Mouse (Mus musculus): ENCODE data around the gene 1700013F07Rik. TPM values are rescaled to one million over a fixed set of nuclear protein-coding genes. Genes with fewer than 3 reads are reported as not detected.
A peak's percentile ranks its signal among the peaks of the same experiment; 100 is the strongest.
"Not testable (repeated sequence)": the region's sequence is repeated elsewhere in the genome, so short reads cannot be mapped to it uniquely, and the experiment has no call there.

The 1700013F07Rik gene
- polyA plus RNA-seq (2014; fragmentation: Nextera tagmentation; extraction: Ambion mirVana), result 0.28 and 0.68 TPM in 2 replicates

- Histone ChIP-seq H3K9me3 (ENCODE audit: low read depth, low read length) (no peaks in the 10 kb centered on the region), H3K9ac (no peak within 1 kb of the TSS), H3K27me3 (ENCODE audit: insufficient read depth, low read length) (peaks cover 6% of the 10 kb centered on the region), H3K4me3 (ENCODE audit: low read depth, low read length) (no peak within 1 kb of the TSS), H3K27ac (ENCODE audit: low read depth) (no peak within 1 kb of the TSS), H3K36me3 (ENCODE audit: insufficient read depth) (no peaks in the 10 kb centered on the region), H3K4me2 (no peak within 1 kb of the TSS), H3K4me1 (ENCODE audit: insufficient read depth) (0 out of 2 replicates have a peak, but pooled peaks cover 6% of the 10 kb centered on the region)
- DNase-seq (no peak), ATAC-seq (ENCODE audit: insufficient read depth) (no peak)
- 82% methylated on average over 6 of the region's 6 CpGs for WGBS
- no peak for TF ChIP-seq CTCF (IDR thresholded peaks at IDR 0.05; ENCODE audit: low read depth)
Measured at GRCm38 (mm10) chr3:108533951-108534350, at the start of gene 1700013F07Rik. 1700013F07Rik (plus strand) TSS chr3:108534150.

- TF ChIP-seq CTCF (IDR thresholded peaks at IDR 0.05; ENCODE audit: low read depth), result no peak
- Histone ChIP-seq H3K4me3 (ENCODE audit: low read depth, low read length) (no peak overlapping the region), H3K27ac (ENCODE audit: low read depth) (no peak overlapping the region), H3K27me3 (ENCODE audit: insufficient read depth, low read length) (no peaks in the 10 kb centered on the region), H3K4me2 (no peak overlapping the region), H3K4me1 (ENCODE audit: insufficient read depth) (no peaks in the 10 kb centered on the region), H3K9me3 (ENCODE audit: low read depth, low read length) (no peaks in the 10 kb centered on the region), H3K9ac (no peak overlapping the region), H3K36me3 (ENCODE audit: insufficient read depth) (no peaks in the 10 kb centered on the region)
- WGBS, result 80% methylated on average over 4 of the region's 4 CpGs
- DNase-seq (no peak), ATAC-seq (ENCODE audit: insufficient read depth) (no peak)
Measured at GRCm38 (mm10) chr3:108484749-108485148, 49.2 kb upstream of the 1700013F07Rik start.

GRCm38 (mm10) chr3:108489968-108490367 lies 44.0 kb upstream of the 1700013F07Rik start:
- no peak overlapping the region for H3K4me2 ChIP-seq
- H3K27me3 ChIP-seq (ENCODE audit: insufficient read depth, low read length), result no peaks in the 10 kb centered on the region
- TF ChIP-seq CTCF (IDR thresholded peaks at IDR 0.05; ENCODE audit: low read depth), result peak; percentile 49
- 42% methylated on average over 3 of the region's 3 CpGs for WGBS
- H3K9me3 ChIP-seq (ENCODE audit: low read depth, low read length), result no peaks in the 10 kb centered on the region
- H3K27ac ChIP-seq (ENCODE audit: low read depth), result no peak overlapping the region
- peak; percentile 46 for DNase-seq
- H3K4me3 ChIP-seq (ENCODE audit: low read depth, low read length), result no peak overlapping the region
- H3K36me3 ChIP-seq (ENCODE audit: insufficient read depth), result no peaks in the 10 kb centered on the region
- H3K9ac ChIP-seq, result no peak overlapping the region
- ATAC-seq (ENCODE audit: insufficient read depth), result no peak
- no peaks in the 10 kb centered on the region for H3K4me1 ChIP-seq (ENCODE audit: insufficient read depth)

- no peak overlapping the region for H3K9ac ChIP-seq
- no peaks in the 10 kb centered on the region for H3K36me3 ChIP-seq (ENCODE audit: insufficient read depth)
- TF ChIP-seq CTCF (IDR thresholded peaks at IDR 0.05; ENCODE audit: low read depth), result no peak
- 79% methylated on average over 9 of the region's 9 CpGs for WGBS
- no peak overlapping the region for H3K27ac ChIP-seq (ENCODE audit: low read depth)
- DNase-seq (no peak), ATAC-seq (ENCODE audit: insufficient read depth) (no peak)
- H3K4me1 ChIP-seq (ENCODE audit: insufficient read depth), result no peaks in the 10 kb centered on the region
- H3K4me3 ChIP-seq (ENCODE audit: low read depth, low read length), result no peak overlapping the region
- no peaks in the 10 kb centered on the region for H3K27me3 ChIP-seq (ENCODE audit: insufficient read depth, low read length)
- no peak overlapping the region for H3K4me2 ChIP-seq
- no peaks in the 10 kb centered on the region for H3K9me3 ChIP-seq (ENCODE audit: low read depth, low read length)
Measured at GRCm38 (mm10) chr3:108494861-108495474, 39.0 kb upstream of the 1700013F07Rik start.

GRCm38 (mm10) chr3:108495486-108495885 lies 38.5 kb upstream of the 1700013F07Rik start:
- no peaks in the 10 kb centered on the region for H3K36me3 ChIP-seq (ENCODE audit: insufficient read depth)
- no peaks in the 10 kb centered on the region for H3K27me3 ChIP-seq (ENCODE audit: insufficient read depth, low read length)
- no peak overlapping the region for H3K9ac ChIP-seq
- H3K4me3 ChIP-seq (ENCODE audit: low read depth, low read length), result no peak overlapping the region
- no peak for ATAC-seq (ENCODE audit: insufficient read depth)
- H3K9me3 ChIP-seq (ENCODE audit: low read depth, low read length), result no peaks in the 10 kb centered on the region
- 48% methylated on average over 4 of the region's 4 CpGs for WGBS
- no peaks in the 10 kb centered on the region for H3K4me1 ChIP-seq (ENCODE audit: insufficient read depth)
- no peak overlapping the region for H3K4me2 ChIP-seq
- H3K27ac ChIP-seq (ENCODE audit: low read depth), result no peak overlapping the region
- DNase-seq, result no peak
- no peak for TF ChIP-seq CTCF (IDR thresholded peaks at IDR 0.05; ENCODE audit: low read depth)

GRCm38 (mm10) chr3:108497602-108498001 lies 36.3 kb upstream of the 1700013F07Rik start:
- Histone ChIP-seq H3K4me1 (ENCODE audit: insufficient read depth) (no peaks in the 10 kb centered on the region), H3K9me3 (ENCODE audit: low read depth, low read length) (no peaks in the 10 kb centered on the region), H3K36me3 (ENCODE audit: insufficient read depth) (no peaks in the 10 kb centered on the region), H3K27ac (ENCODE audit: low read depth) (no peak overlapping the region), H3K4me2 (no peak overlapping the region), H3K4me3 (ENCODE audit: low read depth, low read length) (no peak overlapping the region), H3K9ac (no peak overlapping the region), H3K27me3 (ENCODE audit: insufficient read depth, low read length) (no peaks in the 10 kb centered on the region)
- DNase-seq (no peak), ATAC-seq (ENCODE audit: insufficient read depth) (no peak)
- WGBS, result 26% methylated on average over 9 of the region's 9 CpGs
- no peak for TF ChIP-seq CTCF (IDR thresholded peaks at IDR 0.05; ENCODE audit: low read depth)

- WGBS, result 63% methylated on average over 8 of the region's 8 CpGs
- Histone ChIP-seq H3K9me3 (ENCODE audit: low read depth, low read length) (no peaks in the 10 kb centered on the region), H3K4me2 (no peak overlapping the region), H3K4me1 (ENCODE audit: insufficient read depth) (no peaks in the 10 kb centered on the region), H3K27ac (ENCODE audit: low read depth) (no peak overlapping the region), H3K4me3 (ENCODE audit: low read depth, low read length) (no peak overlapping the region), H3K27me3 (ENCODE audit: insufficient read depth, low read length) (no peaks in the 10 kb centered on the region), H3K9ac (no peak overlapping the region), H3K36me3 (ENCODE audit: insufficient read depth) (no peaks in the 10 kb centered on the region)
- DNase-seq (no peak), ATAC-seq (ENCODE audit: insufficient read depth) (no peak)
- TF ChIP-seq CTCF (IDR thresholded peaks at IDR 0.05; ENCODE audit: low read depth), result no peak
Measured at GRCm38 (mm10) chr3:108499826-108500225, 34.1 kb upstream of the 1700013F07Rik start.

GRCm38 (mm10) chr3:108501411-108501810 lies 32.5 kb upstream of the 1700013F07Rik start:
- H3K27ac ChIP-seq (ENCODE audit: low read depth); H3K4me2 ChIP-seq; H3K27me3 ChIP-seq (ENCODE audit: insufficient read depth, low read length); DNase-seq; ATAC-seq (ENCODE audit: insufficient read depth); H3K9ac ChIP-seq; H3K4me3 ChIP-seq (ENCODE audit: low read depth, low read length); H3K9me3 ChIP-seq (ENCODE audit: low read depth, low read length); H3K36me3 ChIP-seq (ENCODE audit: insufficient read depth); H3K4me1 ChIP-seq (ENCODE audit: insufficient read depth): not testable (repeated sequence)
- 58% methylated on average over 3 of the region's 3 CpGs for WGBS
